Mouse (Mus musculus): ENCODE measurements at regions not wholly inside any gene's neighbourhood (a gene's known extent, or its start where the extent isn't known, plus 50 kb on each side); places are given as distances from the start of the nearest gene placed in this dataset.

DNA sequence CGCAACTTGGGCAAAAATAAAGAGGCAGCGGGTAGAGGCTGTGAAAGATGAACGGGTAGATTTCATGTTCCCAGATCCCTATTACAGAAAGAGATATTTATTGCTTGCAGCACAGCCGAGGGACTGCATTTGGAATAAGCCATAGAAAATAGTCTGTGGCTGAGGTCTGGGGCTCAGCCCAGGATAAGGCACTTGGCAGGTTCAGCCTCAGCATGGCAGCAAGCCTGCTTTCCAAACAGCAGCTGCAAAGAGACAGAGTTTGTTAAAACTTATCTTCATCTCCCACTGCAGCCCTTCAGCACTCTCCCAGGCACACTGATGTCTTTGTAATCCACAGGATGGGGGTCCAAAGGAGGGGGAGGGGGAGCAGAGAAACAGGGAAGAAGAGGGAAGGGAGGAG is 98.5 kb upstream of the Lrrn1 start:
- no peaks in the 10 kb centered on the region for H3K27me3 ChIP-seq (ENCODE audit: insufficient read depth, poor library complexity, severe bottlenecking)
- no peak for DNase-seq (ENCODE audit: low spot score)
- H3K36me3 ChIP-seq, result no peaks in the 10 kb centered on the region
- H3K4me3 ChIP-seq, result no peak overlapping the region
- H3K4me1 ChIP-seq (replicated peaks), result peaks cover 20% of the 10 kb centered on the region; the same call in 1 of the 2 replicates
- 82% methylated on average over 4 of the region's 4 CpGs for WGBS
- peak overlapping the region; percentile 62; the same call in 1 of the 2 replicates for H3K27ac ChIP-seq
- H3K9me3 ChIP-seq, result no peaks in the 10 kb centered on the region

DNA sequence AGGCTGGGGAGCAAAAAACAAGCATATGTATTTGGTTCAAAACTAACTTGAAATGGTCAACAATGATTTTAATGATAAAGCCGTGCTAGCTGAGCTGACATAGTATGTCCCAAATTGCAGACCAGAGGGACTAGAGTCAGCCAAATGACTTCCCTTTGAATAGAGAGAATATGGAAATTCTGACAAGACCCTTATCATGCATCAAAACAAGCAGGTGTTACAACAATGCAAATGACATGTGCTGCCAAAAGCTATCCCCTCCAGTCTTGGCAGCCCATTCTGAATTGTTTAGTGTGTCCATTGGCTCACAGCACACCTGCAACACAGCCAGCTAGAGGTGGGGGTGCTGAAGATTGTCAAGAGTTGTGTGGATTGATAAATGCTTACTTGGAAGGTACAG is 87.5 kb upstream of the Lrrn1 start:
- Histone ChIP-seq H3K9me3 (no peaks in the 10 kb centered on the region), H3K27me3 (ENCODE audit: insufficient read depth, poor library complexity, severe bottlenecking) (no peaks in the 10 kb centered on the region), H3K27ac (no peak overlapping the region), H3K36me3 (no peaks in the 10 kb centered on the region), H3K4me1 (replicated peaks) (no peaks in the 10 kb centered on the region), H3K4me3 (no peak overlapping the region)
- 83% methylated on average over 1 of the region's 1 CpGs for WGBS
- no peak for DNase-seq (ENCODE audit: low spot score)

DNA sequence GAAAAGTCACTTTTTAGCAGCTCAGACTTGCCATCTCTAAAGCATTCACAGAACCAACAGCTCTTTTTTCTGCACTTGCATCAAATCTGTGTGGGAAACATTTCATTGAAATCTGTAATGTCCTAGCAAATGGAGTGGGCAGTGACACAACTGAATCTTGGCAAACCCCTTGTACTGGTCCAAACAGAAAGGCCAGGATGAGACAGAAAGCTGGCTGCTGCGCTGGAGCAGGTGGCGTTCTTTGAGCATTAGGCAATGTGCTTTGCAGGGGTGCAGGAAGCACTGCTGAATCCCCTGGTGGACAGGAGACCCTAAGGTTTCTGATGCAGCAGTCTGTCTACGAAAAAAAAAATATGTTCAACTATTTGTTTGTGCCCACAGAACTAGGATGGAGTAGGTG is 85.2 kb upstream of the Lrrn1 start:
- Histone ChIP-seq H3K27me3 (ENCODE audit: insufficient read depth, poor library complexity, severe bottlenecking) (no peaks in the 10 kb centered on the region), H3K4me3 (no peak overlapping the region), H3K4me1 (replicated peaks) (no peaks in the 10 kb centered on the region), H3K27ac (no peak overlapping the region), H3K9me3 (no peaks in the 10 kb centered on the region), H3K36me3 (no peaks in the 10 kb centered on the region)
- 85% methylated on average over 3 of the region's 3 CpGs for WGBS
- DNase-seq (ENCODE audit: low spot score), result no peak

DNA sequence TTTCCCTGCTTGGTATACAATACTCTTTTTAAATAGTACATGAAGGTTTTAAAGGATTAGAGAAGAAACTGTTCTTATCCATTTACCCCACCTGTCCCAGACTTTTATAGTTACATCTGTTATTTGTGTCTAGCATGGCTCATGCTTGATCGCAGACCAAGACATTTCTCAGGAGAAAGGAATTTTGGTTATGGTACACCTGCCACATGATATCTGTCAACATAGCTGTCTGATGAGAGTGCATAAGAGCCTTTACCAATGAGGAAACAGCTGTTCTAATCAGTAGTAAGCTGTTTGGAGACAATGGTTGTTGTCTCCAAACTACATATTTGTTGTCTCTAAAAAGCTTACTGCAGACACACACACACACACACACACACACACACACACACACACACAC is 70.3 kb upstream of the Lrrn1 start:
- no peak overlapping the region for H3K27ac ChIP-seq
- H3K27me3 ChIP-seq (ENCODE audit: insufficient read depth, poor library complexity, severe bottlenecking), result no peaks in the 10 kb centered on the region
- H3K36me3 ChIP-seq, result no peaks in the 10 kb centered on the region
- no peak for DNase-seq (ENCODE audit: low spot score)
- peaks cover 12% of the 10 kb centered on the region; the same call in 1 of the 2 replicates for H3K4me1 ChIP-seq (replicated peaks)
- no peak overlapping the region for H3K4me3 ChIP-seq
- 87% methylated on average over 1 of the region's 1 CpGs for WGBS
- H3K9me3 ChIP-seq, result no peaks in the 10 kb centered on the region

DNA sequence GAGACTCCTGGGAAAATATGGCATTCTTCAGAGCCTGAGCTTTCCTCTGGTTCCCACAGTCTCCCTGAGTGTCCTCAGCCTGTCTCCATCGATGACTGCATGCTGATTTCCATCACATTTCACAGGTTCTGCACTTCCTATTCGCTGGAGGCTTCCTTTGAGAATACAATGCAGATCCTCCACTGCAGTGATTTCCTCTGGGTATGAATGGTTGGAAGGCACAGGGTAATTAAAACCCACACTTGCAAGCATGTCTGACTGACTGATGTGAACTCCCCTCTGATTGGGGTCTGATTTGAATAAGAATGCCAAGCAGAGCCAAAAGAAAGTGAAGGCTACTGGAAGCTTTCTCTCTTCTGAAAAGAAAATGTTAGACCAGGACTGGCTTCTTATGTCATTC is 67.1 kb upstream of the Lrrn1 start:
- DNase-seq (ENCODE audit: low spot score), result peak; percentile 31
- peaks cover 12% of the 10 kb centered on the region; the same call in 1 of the 2 replicates for H3K4me1 ChIP-seq (replicated peaks)
- WGBS, result 15% methylated on average over 2 of the region's 2 CpGs
- H3K27me3 ChIP-seq (ENCODE audit: insufficient read depth, poor library complexity, severe bottlenecking), result no peaks in the 10 kb centered on the region
- no peak overlapping the region for H3K4me3 ChIP-seq
- H3K9me3 ChIP-seq, result no peaks in the 10 kb centered on the region
- H3K27ac ChIP-seq, result no peak overlapping the region
- no peaks in the 10 kb centered on the region for H3K36me3 ChIP-seq

DNA sequence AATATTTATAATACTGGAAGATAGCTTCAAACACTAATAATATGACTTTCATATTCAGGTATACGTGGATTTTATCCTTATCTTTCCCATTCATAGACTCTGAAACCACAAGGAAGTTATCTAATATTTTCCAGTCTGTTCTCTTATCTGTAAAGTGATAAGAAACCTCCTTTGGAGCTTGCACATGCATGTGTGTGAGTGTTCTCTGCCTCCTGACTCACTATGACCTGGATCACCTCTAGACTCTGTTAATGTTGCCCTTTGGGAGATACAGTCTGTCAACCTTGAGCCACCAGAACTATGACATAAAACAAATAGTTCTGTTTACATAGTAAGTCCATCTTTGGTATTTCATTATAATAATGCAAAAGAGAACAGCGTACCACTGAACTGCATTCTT is 56.2 kb upstream of the Lrrn1 start:
- DNase-seq (ENCODE audit: low spot score), result no peak
- WGBS, result 89% methylated on average over 2 of the region's 2 CpGs
- no peaks in the 10 kb centered on the region for H3K27me3 ChIP-seq (ENCODE audit: insufficient read depth, poor library complexity, severe bottlenecking)
- H3K9me3 ChIP-seq, result no peaks in the 10 kb centered on the region
- no peaks in the 10 kb centered on the region for H3K36me3 ChIP-seq
- no peak overlapping the region for H3K27ac ChIP-seq
- H3K4me1 ChIP-seq (replicated peaks), result no peaks in the 10 kb centered on the region
- H3K4me3 ChIP-seq, result no peak overlapping the region

DNA sequence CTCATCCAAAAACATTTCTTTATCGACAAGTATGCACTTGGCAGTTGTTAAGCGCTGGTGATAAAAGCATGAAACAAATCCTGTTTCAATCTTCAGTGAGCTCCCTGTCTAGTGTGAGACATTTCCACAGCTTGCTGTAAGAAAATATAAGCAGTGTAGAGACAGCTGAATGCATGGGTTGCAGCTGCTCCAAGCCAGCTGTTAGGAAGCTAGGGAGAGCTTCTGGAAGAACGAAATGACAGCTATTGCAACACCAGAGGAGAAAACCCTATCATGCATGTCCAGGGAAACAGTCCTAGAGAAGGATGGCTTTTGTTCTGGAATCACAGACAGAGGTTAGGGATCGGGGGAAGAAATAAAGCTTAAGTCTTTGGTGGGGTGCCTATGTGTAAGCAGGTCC is 55.4 kb upstream of the Lrrn1 start:
- WGBS, result 83% methylated on average over 4 of the region's 4 CpGs

More for the DNA sequence above, 55.4 kb upstream of the Lrrn1 start:
- Histone ChIP-seq H3K27ac (no peak overlapping the region), H3K27me3 (ENCODE audit: insufficient read depth, poor library complexity, severe bottlenecking) (no peaks in the 10 kb centered on the region), H3K9me3 (no peaks in the 10 kb centered on the region), H3K4me3 (no peak overlapping the region), H3K4me1 (replicated peaks) (no peaks in the 10 kb centered on the region), H3K36me3 (no peaks in the 10 kb centered on the region)
- DNase-seq (ENCODE audit: low spot score), result no peak
